Mouse (Mus musculus) E14TG2a.4 (cell line): ENCODE results near the gene Stpg3.

Source experiments
- CTCF ChIP-seq: conservative IDR thresholded peaks from 2 replicates; pipeline ENCODE4 v1.5.1; 2014; ENCODE audit warnings: low read length
- NANOG ChIP-seq: IDR thresholded peaks from 2 replicates; pipeline ENCODE4 v1.6.1; 2014; ENCODE audit warnings: borderline replicate concordance, low read length, mixed read lengths
- POU5F1 ChIP-seq: IDR thresholded peaks from 2 replicates; pipeline ENCODE4 v1.6.1; 2014; ENCODE audit warnings: low read length, borderline replicate concordance

- TF ChIP-seq CTCF: no peak
- TF ChIP-seq POU5F1: no peak
- TF ChIP-seq NANOG: no peak
These were observed 34.7 kb downstream of the Stpg3 start for GRCm38 (mm10) chr2:25179566-25180217.
